Mouse (Mus musculus) cerebellum, adult 9-10 months (tissue): ENCODE measurements around the gene Il16.

Source experiments
- DNase-seq: peaks from one replicate; pipeline ENCODE4 v3.0.0; 2022

Il16 gene

GRCm38 (mm10) chr7:83735108-83735781, 10.3 kb downstream of the Il16 start:
- peak; percentile 99 for DNase-seq

- DNase-seq, result peak; percentile 72
Measured at GRCm38 (mm10) chr7:83734671-83735082, 10.8 kb downstream of the Il16 start.

GRCm38 (mm10) chr7:83734246-83734645, 11.3 kb downstream of the Il16 start:
- peak; percentile 68 for DNase-seq

GRCm38 (mm10) chr7:83732781-83733180, 12.7 kb downstream of the Il16 start:
- no peak for DNase-seq

GRCm38 (mm10) chr7:83731961-83732666, 13.4 kb downstream of the Il16 start:
- peak; percentile 95 for DNase-seq

- DNase-seq, result no peak
Measured at GRCm38 (mm10) chr7:83731297-83731696, 14.2 kb downstream of the Il16 start.

GRCm38 (mm10) chr7:83726936-83727632, 18.4 kb downstream of the Il16 start:
- DNase-seq, result no peak

GRCm38 (mm10) chr7:83725801-83726200, 19.7 kb downstream of the Il16 start:
- no peak for DNase-seq

GRCm38 (mm10) chr7:83724541-83724940, 21.0 kb downstream of the Il16 start:
- DNase-seq, result no peak

- peak; percentile 92 for DNase-seq
Measured at GRCm38 (mm10) chr7:83723954-83724353, 21.6 kb downstream of the Il16 start.

GRCm38 (mm10) chr7:83723221-83723620, 22.3 kb downstream of the Il16 start:
- DNase-seq, result no peak

GRCm38 (mm10) chr7:83722485-83722884, 23.0 kb downstream of the Il16 start:
- no peak for DNase-seq

- no peak for DNase-seq
Measured at GRCm38 (mm10) chr7:83720231-83720630, 25.3 kb downstream of the Il16 start.

- peak; percentile 64 for DNase-seq
Measured at GRCm38 (mm10) chr7:83717021-83717725, 28.4 kb downstream of the Il16 start.

- no peak for DNase-seq
Measured at GRCm38 (mm10) chr7:83713639-83714038, 31.9 kb downstream of the Il16 start.

GRCm38 (mm10) chr7:83711676-83712259, 33.8 kb downstream of the Il16 start:
- peak; percentile 65 for DNase-seq

GRCm38 (mm10) chr7:83703046-83703775, 42.3 kb downstream of the Il16 start:
- no peak for DNase-seq

- DNase-seq, result no peak
Measured at GRCm38 (mm10) chr7:83699066-83699745, 46.3 kb downstream of the Il16 start.

GRCm38 (mm10) chr7:83695449-83696212, 49.9 kb downstream of the Il16 start:
- DNase-seq, result no peak

GRCm38 (mm10) chr7:83682640-83683274, 62.8 kb downstream of the Il16 start:
- no peak for DNase-seq
